Mouse (Mus musculus) heart, postnatal 14 days (tissue): ENCODE data around the gene Slc25a5. TPM values are rescaled to one million over a fixed set of nuclear protein-coding genes. Genes with fewer than 3 reads are reported as not detected.

Experiments
- DNase-seq, 2 experiments: peaks; one replicate each; pipeline ENCODE4 v3.0.0; 2021 to 2022
- intact Hi-C: fragments of 180-260 bp; cut with DNase I; formaldehyde crosslinking; loops from one replicate; pipeline ENCODE4 v1.15.1; 2025
- total RNA-seq, 2 experiments: library from RNA; stranded (reverse); gene quantifications; 2 replicates each; pipeline ENCODE4 v1.2.3; 2021

The Slc25a5 gene
- total RNA-seq, 2 experiments from 2014 or later, result 545 to 681 TPM

GRCm38 (mm10) chrX:36831632-36832031, 36.2 kb downstream of the Slc25a5 start:
- intact Hi-C loops, result loop anchor here (5.0 kb wide), 2 partner anchors 71 to 191 kb away; partner anchors contain the start of gene Nkrf
- peak; percentile 11 to 25 for DNase-seq

- peak; percentile 54 to 74 for DNase-seq
- intact Hi-C loops, result loop anchor here (5.0 kb wide), 2 partner anchors 69 to 189 kb away; partner anchors contain the start of gene Nkrf
Observed at GRCm38 (mm10) chrX:36833397-36834084, 38.1 kb downstream of the Slc25a5 start.

DNA sequence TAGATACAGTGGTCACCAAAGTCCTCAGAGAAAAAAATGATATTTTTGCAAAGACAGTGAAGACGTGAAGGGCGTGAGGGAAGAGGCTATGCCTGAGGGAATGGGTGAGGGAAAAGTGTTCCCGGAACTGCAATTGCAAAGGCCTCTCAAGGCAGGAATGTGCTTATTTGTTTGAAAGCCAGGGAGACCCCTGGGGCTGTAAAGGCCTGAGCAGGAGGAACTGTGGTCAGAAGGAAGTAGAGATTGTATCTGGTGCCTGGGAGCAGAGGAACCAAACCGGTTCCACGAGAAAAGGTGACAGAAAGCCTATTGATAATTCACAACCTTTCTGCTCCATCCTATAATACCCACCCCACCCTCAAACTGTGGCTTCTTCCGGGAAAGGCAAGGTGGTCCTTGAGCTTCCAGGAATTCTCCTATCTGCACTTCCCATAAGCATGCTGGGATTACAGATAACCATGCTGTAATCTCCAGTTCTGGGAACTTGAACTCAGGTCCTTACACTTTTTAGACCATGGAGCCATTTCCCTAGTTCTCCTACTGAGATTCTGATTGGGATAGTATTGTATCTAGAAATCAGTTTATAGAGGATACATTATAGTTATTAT, 41.7 kb downstream of the Slc25a5 start:
- intact Hi-C loops, result no loop called here
- no peak for DNase-seq

DNA sequence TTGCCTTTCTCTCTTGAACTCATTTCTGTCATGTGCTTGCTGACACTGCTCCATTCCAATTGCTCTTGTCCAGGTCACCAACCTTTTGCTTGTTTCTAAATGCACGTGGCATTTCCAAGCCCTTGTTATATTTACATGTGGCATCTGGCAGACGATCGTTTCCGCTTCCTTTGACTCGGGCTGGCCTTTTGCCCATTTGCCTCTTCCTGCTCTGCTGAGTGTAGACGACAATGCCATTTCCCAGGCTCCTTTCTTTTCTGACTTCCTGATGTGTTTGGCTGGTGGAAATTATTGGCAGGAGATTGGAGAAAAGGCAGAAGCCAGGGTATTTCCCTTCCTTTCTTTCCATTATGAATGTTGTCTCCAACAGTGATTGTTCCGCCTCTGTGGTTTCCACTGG, 43.9 kb downstream of the Slc25a5 start:
- peak; percentile 19 to 51 for DNase-seq
- intact Hi-C loops, result no loop called here

DNA sequence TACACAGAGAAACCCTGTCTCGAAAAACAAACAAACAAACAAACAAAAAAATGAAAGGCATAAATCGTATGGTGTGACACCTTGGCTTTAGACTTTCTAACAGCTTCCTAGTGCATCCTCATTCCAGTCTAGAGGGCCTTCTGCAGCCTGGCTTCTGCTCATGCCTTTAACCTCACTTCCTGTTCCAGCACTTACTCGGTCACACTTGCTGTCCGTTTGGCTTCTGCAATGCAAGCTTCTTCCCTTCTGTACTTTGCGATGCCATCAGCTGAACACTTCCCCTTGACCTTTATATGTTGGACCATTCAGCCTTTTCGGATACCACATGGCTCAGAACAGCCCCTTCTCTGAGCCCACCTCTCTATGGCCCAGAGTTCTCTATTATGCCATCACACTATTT, 46.2 kb downstream of the Slc25a5 start:
- no peak for DNase-seq
- intact Hi-C loops, result no loop called here

DNA sequence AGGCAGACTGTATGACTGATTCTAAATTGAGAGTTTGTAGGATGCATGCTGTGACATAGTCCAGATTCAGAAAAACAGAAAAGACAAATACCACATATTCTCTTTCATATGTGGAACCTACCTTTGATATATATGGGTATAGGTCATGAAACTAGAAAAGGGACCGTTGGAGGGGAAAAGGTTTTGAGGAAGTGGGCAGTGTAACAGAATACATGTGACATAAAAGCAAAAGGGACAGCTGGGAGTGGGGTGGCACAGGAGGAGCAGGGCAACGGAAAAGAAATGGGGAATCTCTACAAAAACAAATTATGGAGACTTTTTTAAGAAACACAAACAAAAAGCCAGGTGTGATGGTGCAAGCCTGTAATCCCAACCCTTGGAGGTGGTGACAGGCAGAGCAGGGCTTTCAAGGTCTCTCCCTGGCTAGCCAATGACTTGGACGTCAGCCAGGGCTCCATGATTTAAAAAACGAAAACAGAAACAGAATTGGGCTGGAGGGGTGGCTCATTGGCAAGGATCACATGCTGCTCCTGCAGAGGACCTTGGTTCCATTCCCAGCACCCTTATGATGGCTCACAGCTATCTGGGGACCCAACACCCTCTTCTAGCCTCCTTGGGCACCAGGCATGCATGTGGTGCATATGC, 48.0 kb downstream of the Slc25a5 start:
- intact Hi-C loops, result no loop called here
- no peak for DNase-seq

DNA sequence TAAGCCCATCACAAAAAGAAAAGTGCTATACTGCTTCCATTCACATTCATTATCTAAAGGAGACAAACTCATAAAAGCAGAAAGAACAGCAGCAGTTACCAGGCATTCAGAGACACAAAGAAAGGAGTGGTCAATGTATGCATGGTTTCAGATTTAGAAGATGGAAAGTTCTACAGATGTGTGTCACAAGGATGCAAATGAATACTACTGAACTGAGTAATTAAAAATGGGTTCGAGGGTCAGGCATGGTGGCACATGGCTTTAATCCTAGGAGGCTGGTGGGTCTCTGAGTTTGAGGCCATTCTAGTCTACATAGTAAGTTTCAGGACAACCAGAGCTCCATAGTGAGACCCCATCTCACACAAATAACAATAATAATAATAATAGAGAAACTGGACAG, 51.7 kb downstream of the Slc25a5 start:
- DNase-seq, result no peak
- intact Hi-C loops, result no loop called here

Other genes starting within 250 kb of the Slc25a5 start
- 10 to 100 TPM; 27.7 to 29.4 TPM for gene Pgrmc1, start 197.4 kb upstream of the Slc25a5 start, total RNA-seq
- gene Akap17b, start 150.3 kb upstream of the Slc25a5 start, total RNA-seq, result 1 to 10 TPM; 1.9 to 2.2 TPM
- gene Slc25a43, start 52.0 kb upstream of the Slc25a5 start, total RNA-seq, result under 1 TPM; 0.32 to 0.38 TPM
- gene Ube2a, start 78.2 kb downstream of the Slc25a5 start, total RNA-seq, result 10 to 100 TPM; 75.9 to 77.4 TPM
- 10 to 100 TPM; 16.3 to 17.4 TPM for gene C330007P06Rik, start 78.5 kb downstream of the Slc25a5 start, total RNA-seq
- gene Nkrf, start 107.2 kb downstream of the Slc25a5 start, total RNA-seq, result 1 to 10 TPM; 3.4 to 3.8 TPM
- gene Sept6, start 196.1 kb downstream of the Slc25a5 start, total RNA-seq, result 10 to 100 TPM in 1 of 2 experiments, 1 to 10 TPM in 1; 7.8 to 11.4 TPM